Mouse (Mus musculus) olfactory bulb, adult 2 months (tissue): Measurements from ENCODE around the gene Eif2ak2. TPM values are rescaled to one million over a fixed set of nuclear protein-coding genes. Genes with fewer than 3 reads are reported as not detected.

Experiments
- H3K27ac ChIP-seq: fragments of 200-500 bp; 2 replicates; pipeline ENCODE4 v1.5.1; 2012; ENCODE audit warnings: low read depth, low read length; ENCODE audit not compliant: insufficient read depth
- H3K4me1 ChIP-seq: fragments of 200-500 bp; 2 replicates; pipeline ENCODE4 v1.6.1; 2012; ENCODE audit warnings: low read length; ENCODE audit not compliant: control insufficient read depth, insufficient read depth
- H3K4me3 ChIP-seq: fragments of 200-500 bp; 2 replicates; pipeline ENCODE4 v1.5.1; 2012; ENCODE audit warnings: mild to moderate bottlenecking, low read depth, low read length, moderate library complexity; ENCODE audit not compliant: insufficient read depth
- CTCF ChIP-seq: fragments of 200-500 bp; IDR thresholded peaks from 2 replicates; pipeline ENCODE4 v1.5.1; 2012; ENCODE audit warnings: low read depth, mild to moderate bottlenecking, low read length, moderate library complexity; ENCODE audit not compliant: insufficient read depth
- POLR2A ChIP-seq: fragments of 200-500 bp; IDR thresholded peaks from 2 replicates; pipeline ENCODE4 v1.6.1; 2012; ENCODE audit warnings: mild to moderate bottlenecking, low read depth, low read length, moderate library complexity; ENCODE audit not compliant: insufficient read depth
- WGBS: fragments of 180-500 bp; shearing (Covaris S2); methylation state at CpG from one replicate; pipeline ENCODE4 v1.1.7; 2018; 5-methylcytosine and 5-hydroxymethylcytosine counted together
- polyA plus RNA-seq: library from polyadenylated mRNA; stranded (reverse); fragments of >200 nt; gene quantifications from 2 replicates; pipeline ENCODE4 v1.2.4, GENCODE M21; 2012; ENCODE audit warnings: low replicate concordance; ENCODE audit not compliant: missing spikeins, insufficient read depth, insufficient read length

Gene Eif2ak2
- polyA plus RNA-seq, 1 experiment: not detected

GRCm38 (mm10) chr17:78903158-78903557, 20.8 kb upstream of the Eif2ak2 start:
- no peak for TF ChIP-seq CTCF
- no peak for TF ChIP-seq POLR2A
- Histone ChIP-seq H3K27ac (no peak overlapping the region), H3K4me1 (no peaks in the 10 kb centered on the region), H3K4me3 (no peak overlapping the region)
- WGBS: 93% methylated on average over 2 of the region's 2 CpGs

- peak; percentile 32; the same call in 1 of the 2 replicates for TF ChIP-seq CTCF
- TF ChIP-seq POLR2A: no peak
- Histone ChIP-seq H3K4me3 (peak overlapping the region; percentile 32), H3K27ac (no peak overlapping the region), H3K4me1 (peaks cover 5% of the 10 kb centered on the region)
- 5% methylated on average over 8 of the region's 8 CpGs for WGBS
Measured at GRCm38 (mm10) chr17:78895394-78895793, 13.0 kb upstream of the Eif2ak2 start.

GRCm38 (mm10) chr17:78894991-78895390, 12.6 kb upstream of the Eif2ak2 start:
- no peak overlapping the region for H3K4me3 ChIP-seq
- no peak overlapping the region for H3K27ac ChIP-seq
- WGBS: 74% methylated on average over 7 of the region's 7 CpGs
- H3K4me1 ChIP-seq: peaks cover 5% of the 10 kb centered on the region
- TF ChIP-seq POLR2A: no peak

- WGBS: 86% methylated on average over 9 of the region's 9 CpGs
Measured at GRCm38 (mm10) chr17:78891020-78891419, 8.6 kb upstream of the Eif2ak2 start.

GRCm38 (mm10) chr17:78889184-78889583, 6.8 kb upstream of the Eif2ak2 start:
- WGBS: 46% methylated on average over 3 of the region's 3 CpGs
- TF ChIP-seq CTCF: no peak
- no peak for TF ChIP-seq POLR2A
- Histone ChIP-seq H3K4me1 (no peaks in the 10 kb centered on the region), H3K4me3 (no peak overlapping the region), H3K27ac (no peak overlapping the region)

More at GRCm38 (mm10) chr17:78891020-78891419, 8.6 kb upstream of the Eif2ak2 start:
- Histone ChIP-seq H3K27ac (no peak overlapping the region), H3K4me3 (no peak overlapping the region), H3K4me1 (peaks cover 5% of the 10 kb centered on the region)
- TF ChIP-seq POLR2A: no peak
- no peak for TF ChIP-seq CTCF

- Histone ChIP-seq H3K4me1 (no peaks in the 10 kb centered on the region), H3K4me3 (no peak overlapping the region), H3K27ac (no peak overlapping the region)
- TF ChIP-seq CTCF (no peak), POLR2A (no peak)
- 80% methylated on average over 4 of the region's 4 CpGs for WGBS
Measured at GRCm38 (mm10) chr17:78888554-78888953, 6.2 kb upstream of the Eif2ak2 start.

- no peak for TF ChIP-seq CTCF
- no peak for TF ChIP-seq POLR2A
- 90% methylated on average over 5 of the region's 5 CpGs for WGBS
- H3K27ac ChIP-seq: no peak overlapping the region
- peaks cover 8% of the 10 kb centered on the region for H3K4me1 ChIP-seq
- no peak overlapping the region for H3K4me3 ChIP-seq
Measured at GRCm38 (mm10) chr17:78885286-78886065, 3.1 kb upstream of the Eif2ak2 start.

- Histone ChIP-seq H3K4me3 (no peak overlapping the region), H3K4me1 (peaks cover 8% of the 10 kb centered on the region), H3K27ac (no peak overlapping the region)
- TF ChIP-seq POLR2A: no peak
- TF ChIP-seq CTCF: no peak
- 93% methylated on average over 4 of the region's 4 CpGs for WGBS
Measured at GRCm38 (mm10) chr17:78883291-78883690, 918 bp upstream of the Eif2ak2 start.

GRCm38 (mm10) chr17:78881878-78882304, 482 bp downstream of the Eif2ak2 start:
- H3K4me3 ChIP-seq: peak overlapping the region; percentile 48
- H3K27ac ChIP-seq: no peak overlapping the region
- H3K4me1 ChIP-seq: peaks cover 8% of the 10 kb centered on the region
- TF ChIP-seq POLR2A: no peak
- WGBS: 13% methylated on average over 6 of the region's 7 CpGs

- TF ChIP-seq CTCF (no peak), POLR2A (no peak)
- Histone ChIP-seq H3K4me1 (no peaks in the 10 kb centered on the region), H3K27ac (no peak overlapping the region), H3K4me3 (no peak overlapping the region)
- 83% methylated on average over 6 of the region's 6 CpGs for WGBS
Measured at GRCm38 (mm10) chr17:78873886-78874285, 8.5 kb downstream of the Eif2ak2 start.
